Mouse (Mus musculus) induced T-regulatory cell, adult 2 months (primary cell): ENCODE measurements at regions not wholly inside any gene's neighbourhood (a gene's known extent, or its start where the extent isn't known, plus 50 kb on each side); places are given as distances from the start of the nearest gene placed in this dataset.

Experiments used
- DNase-seq: peaks from one replicate; pipeline ENCODE4 v3.0.0-alpha.2; 2012; ENCODE audit warnings: low read depth

- DNase-seq, result no peak
These were observed 69.8 kb downstream of the Gm21750 start for GRCm38 (mm10) chr14:73730796-73731195.

DNA sequence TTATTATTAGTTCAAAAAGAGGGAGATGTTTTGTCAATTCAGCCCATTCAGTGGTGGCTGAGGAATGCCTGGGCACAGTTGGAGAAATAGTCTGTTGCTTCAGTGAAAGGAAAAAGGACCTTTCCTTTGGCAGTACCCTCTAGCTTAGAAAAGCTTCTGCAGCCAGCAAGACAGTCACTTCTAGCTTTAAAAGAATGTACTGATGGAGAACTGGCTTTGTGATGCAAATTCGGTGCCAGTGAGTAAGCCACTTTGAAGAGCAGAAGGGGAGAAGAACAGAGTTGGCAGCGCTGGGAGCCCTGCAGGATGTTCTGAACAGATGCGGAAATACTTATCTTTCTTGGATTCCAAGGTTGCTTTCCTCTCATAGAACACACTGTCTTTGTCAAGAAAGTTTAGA lies 71.1 kb downstream of the Gm21750 start:
- DNase-seq, result no peak

- DNase-seq, result no peak
These were observed 89.8 kb downstream of the Gm21750 start for GRCm38 (mm10) chr14:73750790-73751189.

- no peak for DNase-seq
These were observed 99.0 kb downstream of the Gm21750 start for GRCm38 (mm10) chr14:73759986-73760385.

- DNase-seq, result no peak
These were observed 111.9 kb downstream of the Gm21750 start for GRCm38 (mm10) chr14:73772964-73773363.

DNA sequence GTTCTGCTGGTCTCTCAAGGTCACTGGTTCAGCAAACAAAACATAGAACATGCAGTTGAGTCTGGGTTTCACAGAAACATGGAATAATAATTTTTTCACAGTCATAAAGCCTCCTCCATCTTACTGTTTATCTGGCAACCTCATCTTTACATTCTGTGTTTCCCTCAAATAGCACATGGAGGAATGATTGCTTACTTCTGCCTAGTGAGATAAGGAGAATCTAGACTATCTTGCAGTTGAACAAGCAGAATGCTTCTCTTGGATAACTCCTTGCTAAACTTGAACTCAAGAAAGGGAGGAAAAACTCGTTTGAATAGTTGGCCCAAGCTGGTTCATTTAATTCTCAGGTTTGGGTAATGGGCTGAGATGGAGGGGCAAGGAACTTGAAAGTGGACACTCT lies 112.8 kb downstream of the Gm21750 start:
- no peak for DNase-seq

GRCm38 (mm10) chr14:73776066-73776465 lies 115.0 kb downstream of the Gm21750 start:
- peak; percentile 56 for DNase-seq

- no peak for DNase-seq
These were observed 146.1 kb downstream of the Gm21750 start for GRCm38 (mm10) chr14:73807169-73807568.

GRCm38 (mm10) chr14:73838890-73839289 lies 177.9 kb downstream of the Gm21750 start:
- no peak for DNase-seq

DNA sequence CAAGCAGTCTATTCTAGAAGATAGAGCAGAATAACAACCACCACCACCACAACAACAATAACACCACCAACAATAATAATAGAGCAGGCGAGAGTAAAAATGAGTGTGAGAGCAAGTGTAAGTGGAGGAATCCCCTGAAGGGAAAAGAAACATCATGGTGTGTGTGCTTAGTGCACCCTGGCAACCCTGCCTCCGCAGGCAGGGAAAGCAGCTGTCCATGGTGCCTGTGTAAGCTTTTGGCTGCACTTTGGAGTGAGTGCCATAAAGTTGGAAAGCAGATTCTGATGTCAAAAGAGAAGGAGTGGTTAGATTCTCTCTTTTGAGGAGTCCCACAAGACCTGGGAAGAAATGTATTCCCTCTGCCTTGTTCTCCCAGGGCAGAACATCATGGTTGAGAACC lies 200.8 kb downstream of the Gm21750 start:
- DNase-seq, result no peak

GRCm38 (mm10) chr14:73874337-73874736 lies 213.3 kb downstream of the Gm21750 start:
- no peak for DNase-seq

DNA sequence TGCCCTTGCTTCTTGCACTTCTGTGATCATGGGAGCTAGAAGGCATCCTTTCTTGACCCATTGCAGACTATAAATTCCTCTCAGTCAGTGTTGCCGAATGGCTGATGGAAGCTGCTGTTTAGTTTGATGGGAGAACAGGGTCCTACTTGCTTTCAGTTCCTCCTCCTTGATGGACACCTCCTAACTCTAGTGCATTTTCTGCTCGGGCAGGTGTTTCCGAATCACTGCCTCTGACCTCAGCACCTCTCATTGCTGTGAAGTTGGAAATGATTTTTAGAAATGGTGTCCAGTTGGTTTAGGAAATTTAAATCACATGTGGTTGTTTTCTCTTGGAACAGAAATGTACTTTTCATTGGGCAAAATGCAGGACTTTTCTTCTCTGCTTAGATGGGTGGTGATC lies 214.9 kb downstream of the Gm21750 start:
- DNase-seq, result no peak

GRCm38 (mm10) chr14:73878267-73878666 lies 217.2 kb downstream of the Gm21750 start:
- no peak for DNase-seq

GRCm38 (mm10) chr14:73878866-73879419 lies 217.9 kb downstream of the Gm21750 start:
- no peak for DNase-seq

DNA sequence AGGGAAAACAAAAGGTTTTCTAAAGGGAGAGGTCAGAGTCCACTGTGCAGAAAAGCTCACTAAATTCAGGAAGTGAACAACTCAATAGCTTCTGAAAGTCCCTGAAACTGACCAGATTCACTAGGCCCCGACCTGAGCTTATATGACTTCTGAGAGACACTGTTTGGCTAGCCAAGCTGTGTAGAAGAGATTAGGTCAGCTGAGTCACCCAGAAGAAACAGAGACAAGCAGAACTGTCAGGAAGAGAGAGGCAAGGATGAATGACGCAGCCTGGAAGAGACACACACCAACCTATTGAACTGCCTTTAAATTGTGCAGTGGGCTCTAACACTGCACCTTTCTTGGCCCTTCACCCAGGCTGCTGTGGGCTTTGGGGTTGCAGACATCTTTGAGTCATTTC lies 230.4 kb downstream of the Gm21750 start:
- no peak for DNase-seq

DNA sequence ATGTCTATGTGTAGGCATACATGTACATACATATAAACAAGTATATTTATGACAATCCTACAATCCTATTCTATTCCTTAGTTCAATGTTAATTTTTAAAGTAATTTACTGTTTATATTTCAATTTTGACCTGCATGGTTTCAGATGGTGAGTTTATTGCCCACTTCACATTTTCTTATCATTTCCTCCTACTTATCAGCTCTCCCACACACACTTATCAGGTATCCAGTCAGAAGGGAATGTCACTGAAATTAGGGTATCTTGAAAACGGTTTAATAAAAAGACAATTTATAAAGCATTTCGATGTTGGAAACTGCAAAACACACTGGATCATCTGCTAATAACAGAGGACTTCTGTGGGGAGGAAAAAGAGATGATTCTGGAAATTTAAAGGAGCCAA lies 233.8 kb downstream of the Gm21750 start:
- DNase-seq, result no peak

GRCm38 (mm10) chr14:73895266-73895665 lies 234.2 kb downstream of the Gm21750 start:
- DNase-seq, result no peak

- no peak for DNase-seq
These were observed 238.1 kb downstream of the Gm21750 start for GRCm38 (mm10) chr14:73899078-73899477.

DNA sequence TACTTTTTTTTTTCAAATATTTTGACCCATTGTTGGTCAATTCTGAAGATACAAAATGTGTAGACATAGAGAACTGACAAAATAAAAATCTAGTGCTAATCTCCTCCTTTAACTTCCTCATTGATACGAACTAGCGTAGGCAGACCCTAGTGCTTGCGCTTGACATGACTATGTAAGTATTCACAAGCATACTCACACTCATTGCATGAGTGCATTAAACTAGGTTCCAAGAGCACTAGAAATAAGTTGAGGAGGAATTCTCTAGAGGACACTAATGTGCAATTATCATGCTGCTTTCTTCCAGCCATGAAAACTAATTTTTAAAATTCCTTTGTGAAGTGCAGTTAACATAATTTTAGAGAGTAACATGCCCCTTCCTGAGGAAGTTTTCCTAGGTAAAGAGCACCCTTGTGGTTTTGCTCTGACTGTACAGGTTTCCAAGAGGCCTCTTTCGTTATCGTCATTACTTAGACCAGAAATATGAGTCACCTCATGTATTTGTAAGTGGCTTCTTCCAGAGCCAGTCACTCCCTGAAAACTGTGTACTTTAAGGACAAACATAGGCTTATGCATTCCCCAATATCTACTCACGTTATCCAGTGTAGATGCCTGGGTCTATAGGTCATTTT lies 241.2 kb downstream of the Gm21750 start:
- DNase-seq, result no peak

GRCm38 (mm10) chr14:73913756-73914448 lies 252.9 kb downstream of the Gm21750 start:
- no peak for DNase-seq

DNA sequence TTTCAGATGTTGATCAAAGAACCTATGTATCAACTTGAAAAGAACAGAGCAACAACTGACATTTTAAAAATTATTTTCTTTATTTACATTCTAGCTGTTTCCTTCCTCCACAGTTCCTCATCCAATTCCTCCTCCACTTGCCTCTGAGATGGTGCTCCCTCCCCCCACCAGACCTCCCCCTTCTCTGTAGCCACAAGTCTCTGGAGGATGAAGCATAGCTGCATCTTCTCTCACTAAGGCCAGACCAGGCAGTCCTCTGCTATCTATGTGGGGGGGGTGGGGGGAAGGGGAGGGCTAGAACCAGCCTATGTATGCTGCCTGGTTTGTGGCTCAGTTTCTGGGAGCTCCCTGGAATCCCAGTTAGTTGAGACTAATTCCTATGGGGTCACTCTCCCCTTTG lies 255.0 kb downstream of the Gm21750 start:
- DNase-seq, result no peak

GRCm38 (mm10) chr14:73931095-73931494 lies 270.1 kb downstream of the Gm21750 start:
- DNase-seq, result no peak

DNA sequence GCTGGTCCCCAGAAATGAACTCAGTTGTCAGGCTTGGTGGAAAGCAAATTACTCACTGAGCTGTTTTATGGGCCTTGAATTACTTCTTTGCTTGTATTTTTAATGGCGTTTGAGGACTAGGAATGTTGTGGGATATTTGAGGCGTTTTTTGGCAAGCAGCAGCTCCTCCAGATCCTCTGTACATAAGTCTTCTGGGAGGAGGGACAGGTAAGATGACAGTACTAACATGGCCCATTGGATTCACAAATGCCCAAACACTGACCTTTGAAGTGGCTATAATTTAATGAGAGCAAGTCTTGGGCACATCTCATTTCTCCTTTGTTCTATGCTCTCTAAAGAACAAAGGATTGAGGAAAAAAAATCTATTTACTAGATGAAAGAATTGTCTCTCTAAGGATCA lies 286.3 kb downstream of the Gm21750 start:
- no peak for DNase-seq

- no peak for DNase-seq
These were observed 291.5 kb downstream of the Gm21750 start for GRCm38 (mm10) chr14:73952511-73952910.
